Mouse (Mus musculus) heart, postnatal 0 days (tissue): ENCODE data around the gene Sprtn. TPM values are rescaled to one million over a fixed set of nuclear protein-coding genes. Genes with fewer than 3 reads are reported as not detected.

Experiments
- ATAC-seq: fragments of 200-750 bp; cut with Nextera tagmentation; 2 replicates; pipeline ENCODE4 v1.8.0; 2017; ENCODE audit warnings: low read depth, moderate number of reproducible peaks, moderate library complexity; ENCODE audit not compliant: insufficient read depth
- DNase-seq: peaks from one replicate; pipeline ENCODE4 v3.0.0-alpha.2; 2016; ENCODE audit warnings: low spot score
- H3K27ac ChIP-seq: fragments of 300-500 bp; sonication (generic); 2 replicates; pipeline ENCODE4 v1.5.1; 2014; ENCODE audit warnings: low read depth, mild to moderate bottlenecking
- H3K27me3 ChIP-seq: fragments of 300-500 bp; sonication (generic); 2 replicates; pipeline ENCODE4 v1.6.1; 2014; ENCODE audit warnings: low read length, mixed read lengths; ENCODE audit not compliant: control insufficient read depth, insufficient read depth
- H3K36me3 ChIP-seq: fragments of 300-500 bp; sonication (generic); replicated peaks from 2 replicates; pipeline ENCODE4 v1.6.1; 2014; ENCODE audit warnings: low read length, mixed read lengths; ENCODE audit not compliant: control insufficient read depth, insufficient read depth
- H3K4me1 ChIP-seq: fragments of 300-500 bp; sonication (generic); 2 replicates; pipeline ENCODE4 v1.6.1; 2014; ENCODE audit warnings: antibody characterized with exemption; ENCODE audit not compliant: control insufficient read depth, insufficient read depth
- H3K4me2 ChIP-seq: fragments of 300-500 bp; sonication (generic); 2 replicates; pipeline ENCODE4 v1.6.1; 2014; ENCODE audit warnings: low read depth, mild to moderate bottlenecking, low read length, moderate library complexity
- H3K4me3 ChIP-seq: fragments of 300-500 bp; sonication (generic); 2 replicates; pipeline ENCODE4 v1.5.1; 2014; ENCODE audit warnings: low read depth, low read length
- H3K9ac ChIP-seq: fragments of 300-500 bp; sonication (generic); replicated peaks from 2 replicates; pipeline ENCODE4 v1.6.1; 2014; ENCODE audit warnings: low read depth, low read length, mixed read lengths
- H3K9me3 ChIP-seq: fragments of 300-500 bp; sonication (generic); replicated peaks from 2 replicates; pipeline ENCODE4 v1.6.1; 2016; ENCODE audit warnings: low read length; ENCODE audit not compliant: control insufficient read depth
- CTCF ChIP-seq: IDR thresholded peaks from 2 replicates; pipeline ENCODE4 v1.5.1; 2016; ENCODE audit warnings: antibody characterized with exemption, control low read depth, low read depth
- EP300 ChIP-seq: IDR thresholded peaks from 2 replicates; pipeline ENCODE4 v1.6.1; 2016; ENCODE audit warnings: antibody characterized with exemption, low read depth
- WGBS: fragments of 180-500 bp; shearing (Covaris S2); extraction: QIAGEN DNeasy Blood & Tissue Kit; methylation state at CpG from one replicate; pipeline ENCODE4 v1.1.7; 2014; 5-methylcytosine and 5-hydroxymethylcytosine counted together
- polyA plus RNA-seq: library from polyadenylated mRNA; unstranded; fragments of >200 nt; fragmentation: Nextera tagmentation; extraction: Ambion mirVana; gene quantifications from 2 replicates; pipeline ENCODE4 v1.2.1, GENCODE M21; 2015
- total RNA-seq: library from RNA; depleted of rRNA; stranded (reverse); fragments of >200 nt; gene quantifications from 2 replicates; pipeline ENCODE4 v1.2.3, GENCODE M21; 2014; ENCODE audit warnings: low replicate concordance; rRNA removed

Gene Sprtn
- total and polyA plus RNA-seq, 2 experiments from 2014 or later: 6.7 to 9.6 TPM

DNA sequence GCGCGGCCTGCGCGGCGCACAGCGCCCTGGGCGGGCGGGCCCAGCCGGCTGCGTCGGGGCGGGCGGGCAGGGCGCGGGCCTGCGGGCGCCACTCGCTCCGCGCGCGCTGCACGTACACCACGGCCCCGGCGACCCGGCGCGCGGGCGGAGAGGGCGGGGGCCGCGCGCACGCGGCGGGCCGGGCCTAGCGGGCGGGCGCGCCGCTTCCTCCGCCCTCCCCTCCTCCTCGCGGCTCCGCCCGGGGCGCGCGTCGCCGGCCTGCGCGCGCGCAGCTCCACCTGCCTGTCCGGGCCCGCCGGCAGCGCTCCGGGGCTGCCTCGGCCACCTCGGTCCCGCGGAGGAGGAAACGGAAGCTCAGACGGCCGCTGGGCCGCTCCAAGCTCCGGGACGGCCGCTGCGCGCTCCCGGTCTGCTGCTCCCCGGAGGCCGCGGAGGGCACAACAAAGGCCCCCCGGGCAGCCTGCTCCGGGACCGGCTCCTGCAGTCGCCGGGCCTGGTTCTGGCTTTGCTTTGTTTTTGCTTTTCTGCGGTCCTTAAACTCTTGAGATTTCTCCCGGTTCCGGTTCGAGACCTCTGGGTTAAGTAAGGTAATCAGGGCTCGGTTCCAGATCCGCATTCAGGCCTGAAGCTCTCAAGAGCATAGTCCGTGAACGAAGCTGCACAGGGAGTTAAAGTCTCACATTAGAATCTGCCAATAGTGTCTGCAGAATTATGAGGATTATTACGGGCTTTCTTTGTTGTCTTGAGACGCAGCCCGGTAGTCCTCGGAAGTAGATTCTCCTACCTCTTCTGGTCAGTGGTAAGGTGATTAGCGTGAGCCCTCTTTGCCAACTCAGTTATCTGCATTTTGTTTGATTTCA, 51.8 kb downstream of the Sprtn start, which contains the start of gene Egln1:
TSS of gene Egln1 (minus strand) at position 116 of the 860 bp plus-strand sequence.
- H3K4me2 ChIP-seq: peak within 1 kb of the TSS; percentile 83
- WGBS: under 1% methylated on average over 49 of the region's 98 CpGs
- no peaks in the 10 kb centered on the region for H3K9me3 ChIP-seq
- peak within 1 kb of the TSS; percentile 73 for H3K9ac ChIP-seq
- peak within 1 kb of the TSS; percentile 74 for H3K4me3 ChIP-seq
- peak within 1 kb of the TSS; percentile 92 for H3K27ac ChIP-seq
- H3K4me1 ChIP-seq: peaks cover 32% of the 10 kb centered on the region
- peak; percentile 90 for DNase-seq
- H3K36me3 ChIP-seq: no peaks in the 10 kb centered on the region
- ATAC-seq: peak; percentile 86
- H3K27me3 ChIP-seq: no peaks in the 10 kb centered on the region
- TF ChIP-seq CTCF (no peak), EP300 (no peak)

DNA sequence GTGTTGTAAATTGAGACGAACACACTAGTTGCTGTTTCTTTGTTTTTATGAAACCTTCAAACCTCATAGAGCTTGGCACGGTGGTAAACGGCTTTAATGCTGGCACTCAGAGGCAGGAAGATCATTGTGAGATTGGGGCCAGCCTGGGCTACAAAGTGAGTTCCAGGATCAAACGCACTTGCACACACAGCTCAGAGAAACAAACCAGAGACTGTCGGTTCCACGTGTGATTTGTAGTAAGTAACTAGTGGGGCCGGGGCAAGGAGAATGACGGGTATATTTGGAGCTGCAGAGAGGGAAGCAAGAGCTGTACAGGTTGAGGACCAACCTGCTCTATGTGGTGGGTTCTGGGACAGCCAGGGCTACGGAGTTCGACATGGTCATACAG, 52.4 kb downstream of the Sprtn start:
- ATAC-seq (no peak), DNase-seq (no peak)
- Histone ChIP-seq H3K4me3 (peak overlapping the region; percentile 74), H3K27me3 (no peaks in the 10 kb centered on the region), H3K4me2 (peak overlapping the region; percentile 83), H3K9ac (peak overlapping the region; percentile 73), H3K36me3 (no peaks in the 10 kb centered on the region), H3K9me3 (no peaks in the 10 kb centered on the region), H3K4me1 (peaks cover 26% of the 10 kb centered on the region), H3K27ac (peak overlapping the region; percentile 92)
- TF ChIP-seq CTCF: no peak
- TF ChIP-seq EP300: no peak
- 21% methylated on average over 10 of the region's 10 CpGs for WGBS

DNA sequence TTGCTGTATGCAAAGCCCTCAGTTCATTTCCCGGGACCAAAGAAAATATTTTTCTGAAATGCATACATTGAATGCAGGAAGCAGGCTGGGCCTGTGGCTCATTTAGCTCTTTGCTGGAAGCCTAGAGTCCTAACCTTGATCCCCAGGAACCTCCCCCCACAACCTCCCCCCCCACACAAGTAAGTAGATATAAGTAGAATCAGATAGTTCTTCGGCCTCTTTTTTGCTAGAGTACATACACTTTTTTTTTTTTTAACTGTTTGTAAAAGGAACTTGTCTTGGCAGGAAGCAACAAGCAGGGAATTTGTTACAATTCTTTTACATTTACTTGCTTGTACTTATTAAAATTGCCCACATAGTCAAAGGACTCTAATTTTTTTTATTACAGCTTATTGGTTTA, 53.2 kb downstream of the Sprtn start:
- 0 out of 2 replicates have a peak overlapping the region, but pooled peaks have one; percentile 10 for H3K9ac ChIP-seq
- TF ChIP-seq EP300 (no peak), CTCF (no peak)
- WGBS: 53% methylated on average over 2 of the region's 2 CpGs
- H3K4me3 ChIP-seq: peak overlapping the region; percentile 3; the same call in 1 of the 2 replicates
- no peaks in the 10 kb centered on the region for H3K27me3 ChIP-seq
- peaks cover 18% of the 10 kb centered on the region for H3K4me1 ChIP-seq
- ATAC-seq (no peak), DNase-seq (no peak)
- no peaks in the 10 kb centered on the region for H3K36me3 ChIP-seq
- H3K27ac ChIP-seq: peak overlapping the region; percentile 92; the same call in 1 of the 2 replicates
- H3K9me3 ChIP-seq: no peaks in the 10 kb centered on the region
- H3K4me2 ChIP-seq: peak overlapping the region; percentile 83

DNA sequence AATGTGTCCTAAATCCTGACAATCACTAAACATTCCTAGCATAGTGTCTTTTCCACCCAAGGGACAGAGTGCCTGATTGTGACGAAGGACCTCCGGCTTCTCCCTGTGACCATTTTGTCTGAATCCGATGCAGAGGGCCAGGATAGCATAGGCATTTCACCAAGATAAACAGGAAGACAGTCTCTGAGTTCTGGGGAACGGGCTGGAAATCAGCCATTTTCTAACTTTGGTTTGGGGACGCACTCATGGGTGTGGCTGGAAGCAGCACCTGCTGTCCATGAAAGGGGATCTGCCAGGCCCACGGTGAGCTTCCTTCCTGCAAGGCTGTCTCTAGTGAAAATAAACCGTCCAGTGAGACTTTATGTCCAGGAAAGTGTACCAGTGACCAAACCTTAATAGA, 55.5 kb downstream of the Sprtn start:
- Histone ChIP-seq H3K4me1 (peaks cover 14% of the 10 kb centered on the region), H3K9ac (no peak overlapping the region), H3K27ac (no peak overlapping the region), H3K36me3 (no peaks in the 10 kb centered on the region), H3K4me3 (no peak overlapping the region), H3K9me3 (no peaks in the 10 kb centered on the region), H3K27me3 (no peaks in the 10 kb centered on the region), H3K4me2 (no peak overlapping the region)
- WGBS: 54% methylated on average over 7 of the region's 7 CpGs
- peak; percentile 49 for DNase-seq
- no peak for TF ChIP-seq CTCF
- peak; percentile 82 for TF ChIP-seq EP300
- ATAC-seq: no peak

DNA sequence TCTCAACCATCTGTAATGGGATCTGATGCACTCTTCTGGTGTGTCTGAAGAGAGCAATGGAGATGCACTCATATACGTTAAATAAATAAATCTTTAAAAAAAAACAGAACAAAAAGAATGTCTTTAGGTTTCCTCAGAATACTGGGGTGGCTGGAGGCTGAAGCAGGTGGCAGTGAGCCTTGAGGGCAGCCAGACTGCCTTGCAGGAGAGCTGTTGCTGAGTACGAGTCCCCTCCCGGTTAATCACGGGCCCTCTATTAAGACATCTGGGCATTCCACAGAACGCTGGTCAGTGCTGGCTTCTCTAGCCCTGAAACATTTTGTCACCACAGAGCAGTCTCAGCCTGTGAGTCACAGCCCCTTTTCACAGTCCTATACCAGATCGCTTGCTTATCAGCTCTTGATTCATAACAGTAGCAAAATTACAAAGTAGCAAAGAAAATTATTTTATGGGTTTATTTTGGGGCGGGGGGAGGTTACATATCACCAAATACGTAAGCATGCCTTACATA, 56.9 kb downstream of the Sprtn start:
- TF ChIP-seq EP300 (no peak), CTCF (no peak)
- ATAC-seq: no peak
- H3K9ac ChIP-seq: no peak overlapping the region
- H3K4me1 ChIP-seq: peaks cover 18% of the 10 kb centered on the region
- 53% methylated on average over 8 of the region's 8 CpGs for WGBS
- H3K27me3 ChIP-seq: no peaks in the 10 kb centered on the region
- DNase-seq: no peak
- H3K4me2 ChIP-seq: no peak overlapping the region
- H3K36me3 ChIP-seq: no peaks in the 10 kb centered on the region
- no peak overlapping the region for H3K4me3 ChIP-seq
- H3K27ac ChIP-seq: no peak overlapping the region
- H3K9me3 ChIP-seq: no peaks in the 10 kb centered on the region

Other genes starting within 250 kb of the Sprtn start
- gene 2310022B05Rik, start 234.5 kb upstream of the Sprtn start, total RNA-seq: 144 and 164 TPM in 2 replicates
- gene 2310022B05Rik, start 234.5 kb upstream of the Sprtn start, polyA plus RNA-seq: 29.8 and 30.7 TPM in 2 replicates
- gene Ttc13, start 175.9 kb upstream of the Sprtn start, total RNA-seq: 15.3 and 18.7 TPM in 2 replicates
- 13.7 and 15.7 TPM in 2 replicates for gene Ttc13, start 175.9 kb upstream of the Sprtn start, polyA plus RNA-seq
- gene Arv1, start 175.7 kb upstream of the Sprtn start, total RNA-seq: 10.5 and 10.7 TPM in 2 replicates
- 8.9 and 11.0 TPM in 2 replicates for gene Arv1, start 175.7 kb upstream of the Sprtn start, polyA plus RNA-seq
- gene Fam89a, start 146.1 kb upstream of the Sprtn start, total RNA-seq: not detected in 2 replicates
- 0.89 and 1.1 TPM in 2 replicates for gene Fam89a, start 146.1 kb upstream of the Sprtn start, polyA plus RNA-seq
- gene Trim67, start 104.8 kb upstream of the Sprtn start, total RNA-seq: 0.04 and 0.08 TPM in 2 replicates
- gene Trim67, start 104.8 kb upstream of the Sprtn start, polyA plus RNA-seq: 0.07 and 0.08 TPM in 2 replicates
- gene Gnpat, start 34.9 kb upstream of the Sprtn start, total RNA-seq: 77.2 and 117 TPM in 2 replicates
- 114 and 115 TPM in 2 replicates for gene Gnpat, start 34.9 kb upstream of the Sprtn start, polyA plus RNA-seq
- gene 2810004N23Rik, start 34.8 kb upstream of the Sprtn start, total RNA-seq: 45.9 and 49.9 TPM in 2 replicates
- 49.6 and 50.2 TPM in 2 replicates for gene 2810004N23Rik, start 34.8 kb upstream of the Sprtn start, polyA plus RNA-seq
- 9.0 and 16.9 TPM in 2 replicates for gene Exoc8, start 181 bp upstream of the Sprtn start, total RNA-seq
- 5.0 and 5.3 TPM in 2 replicates for gene Exoc8, start 181 bp upstream of the Sprtn start, polyA plus RNA-seq
- 60.9 and 79.6 TPM in 2 replicates for gene Egln1, start 51.4 kb downstream of the Sprtn start, total RNA-seq
- gene Egln1, start 51.4 kb downstream of the Sprtn start, polyA plus RNA-seq: 16.5 and 17.7 TPM in 2 replicates
- 35.7 and 48.3 TPM in 2 replicates for gene Tsnax, start 115.1 kb downstream of the Sprtn start, total RNA-seq
- gene Tsnax, start 115.1 kb downstream of the Sprtn start, polyA plus RNA-seq: 71.5 and 76.6 TPM in 2 replicates
- gene Disc1, start 156.3 kb downstream of the Sprtn start, total RNA-seq: 4.0 and 5.2 TPM in 2 replicates
- 1.2 and 1.3 TPM in 2 replicates for gene Disc1, start 156.3 kb downstream of the Sprtn start, polyA plus RNA-seq